Mouse (Mus musculus): Measurements from ENCODE around the gene Gm10271. TPM values are rescaled to one million over a fixed set of nuclear protein-coding genes. Genes with fewer than 3 reads are reported as not detected.

The Gm10271 gene
- polyA plus RNA-seq, 1 experiment, result not detected

DNA sequence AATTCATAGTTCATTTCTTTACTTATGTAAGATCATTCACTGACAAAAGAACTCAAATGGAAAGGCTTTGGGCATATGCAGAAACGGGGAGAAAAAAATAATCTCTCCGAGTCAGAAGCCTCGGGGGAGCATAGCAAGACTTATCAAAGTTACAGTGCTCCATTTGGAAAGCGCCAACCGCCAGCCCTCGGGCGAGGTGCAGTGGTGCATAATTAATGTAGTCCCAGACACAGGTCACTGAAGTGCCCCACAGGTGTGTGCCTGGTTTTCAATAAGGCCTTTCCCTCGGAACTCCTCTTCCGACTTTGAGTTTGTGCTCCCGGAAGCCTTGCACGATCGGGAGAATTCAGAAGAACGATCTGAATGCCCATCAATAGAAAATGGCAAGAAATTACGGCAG is 10.3 kb downstream of the Gm10271 start:
- TF ChIP-seq CTCF (IDR thresholded peaks at IDR 0.05; ENCODE audit: control insufficient read depth, insufficient read depth, insufficient replicate concordance, low read depth, low read length) (no peak), POLR2A (IDR thresholded peaks at IDR 0.05; ENCODE audit: control insufficient read depth, low read depth, low read length) (no peak)
- Histone ChIP-seq H3K27ac (ENCODE audit: control insufficient read depth, insufficient read depth, low read depth, low read length) (no peak overlapping the region), H3K27me3 (ENCODE audit: control insufficient read depth, insufficient read depth, low read length) (no peaks in the 10 kb centered on the region), H3K4me1 (ENCODE audit: control insufficient read depth, insufficient read depth, low read length) (peaks cover 6% of the 10 kb centered on the region; the same call in 1 of the 2 replicates), H3K4me3 (ENCODE audit: control insufficient read depth, low read depth, low read length) (no peak overlapping the region), H3K36me3 (ENCODE audit: control insufficient read depth, insufficient read depth, low read length) (no peaks in the 10 kb centered on the region)

DNA sequence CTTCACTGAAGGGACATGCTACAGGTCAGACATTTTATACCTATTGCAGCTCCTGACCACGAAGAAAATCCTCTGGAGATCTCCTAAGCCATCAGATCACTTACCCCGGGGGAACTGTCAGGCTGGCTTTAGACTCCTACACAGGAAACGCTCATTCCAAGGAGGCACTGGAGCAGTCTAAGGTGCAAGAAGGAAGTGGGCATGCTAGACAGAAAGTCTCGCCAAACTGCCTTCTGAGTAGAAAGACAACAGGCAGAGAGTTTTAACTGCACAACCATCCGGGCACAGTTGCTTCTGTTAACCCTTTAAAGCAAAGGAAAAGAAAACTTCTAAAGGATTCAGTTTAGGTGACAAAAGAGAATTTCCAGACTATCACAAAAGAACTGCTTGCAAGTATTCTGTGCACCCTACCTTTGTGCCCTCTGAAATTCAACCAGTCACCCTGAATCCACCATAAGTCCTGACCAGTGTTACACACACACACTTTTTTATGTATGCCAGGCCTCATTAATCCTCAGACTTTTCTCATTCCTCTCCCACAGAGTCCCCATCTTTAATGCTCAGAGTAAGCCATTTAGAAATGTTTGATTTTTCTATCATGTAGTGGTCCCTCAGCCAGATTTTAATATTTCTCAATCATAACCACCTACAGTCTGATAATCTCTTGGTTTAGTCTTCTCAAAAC is 14.4 kb downstream of the Gm10271 start:
- H3K36me3 ChIP-seq (ENCODE audit: control insufficient read depth, insufficient read depth, low read length), result no peaks in the 10 kb centered on the region
- no peaks in the 10 kb centered on the region for H3K27me3 ChIP-seq (ENCODE audit: control insufficient read depth, insufficient read depth, low read length)
- no peak overlapping the region for H3K4me3 ChIP-seq (ENCODE audit: control insufficient read depth, low read depth, low read length)
- no peak for TF ChIP-seq CTCF (IDR thresholded peaks at IDR 0.05; ENCODE audit: control insufficient read depth, insufficient read depth, insufficient replicate concordance, low read depth, low read length)
- TF ChIP-seq POLR2A (IDR thresholded peaks at IDR 0.05; ENCODE audit: control insufficient read depth, low read depth, low read length), result no peak
- H3K27ac ChIP-seq (ENCODE audit: control insufficient read depth, insufficient read depth, low read depth, low read length), result no peak overlapping the region
- H3K4me1 ChIP-seq (ENCODE audit: control insufficient read depth, insufficient read depth, low read length), result peaks cover 4% of the 10 kb centered on the region; the same call in 1 of the 2 replicates

DNA sequence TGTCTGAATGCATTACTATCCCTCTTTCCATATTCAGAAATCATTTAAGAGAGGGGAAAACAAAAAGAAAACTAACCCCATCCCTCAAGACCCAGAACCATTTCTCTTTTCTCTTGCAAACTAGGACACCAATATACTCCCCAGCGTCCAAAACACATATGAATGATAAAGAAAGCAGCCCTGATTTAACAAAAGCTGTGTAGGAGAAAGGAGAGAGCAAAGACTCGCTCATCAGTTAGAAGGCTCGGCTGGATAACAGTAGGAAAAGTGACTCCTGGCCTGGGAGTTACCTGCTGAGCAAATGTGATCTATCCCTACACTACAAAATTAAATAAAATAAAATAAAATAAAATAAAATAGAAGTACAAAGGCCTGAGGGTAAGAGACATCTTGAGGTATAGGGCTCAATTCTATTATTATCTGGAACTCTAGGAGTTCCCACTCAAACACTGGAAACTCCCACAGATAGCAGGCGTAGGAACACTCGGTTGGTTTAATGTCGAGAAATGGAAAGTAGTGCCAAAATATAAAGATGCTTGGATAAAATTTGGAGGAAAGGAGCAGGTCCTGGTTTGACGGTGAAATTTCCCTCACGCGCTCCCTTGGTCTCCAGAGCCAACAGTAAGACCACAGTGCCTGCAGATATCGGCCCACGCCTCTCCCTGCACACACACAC is 15.8 kb downstream of the Gm10271 start:
- Histone ChIP-seq H3K4me1 (ENCODE audit: control insufficient read depth, insufficient read depth, low read length) (no peaks in the 10 kb centered on the region), H3K36me3 (ENCODE audit: control insufficient read depth, insufficient read depth, low read length) (no peaks in the 10 kb centered on the region), H3K27me3 (ENCODE audit: control insufficient read depth, insufficient read depth, low read length) (no peaks in the 10 kb centered on the region), H3K4me3 (ENCODE audit: control insufficient read depth, low read depth, low read length) (no peak overlapping the region), H3K27ac (ENCODE audit: control insufficient read depth, insufficient read depth, low read depth, low read length) (no peak overlapping the region)
- no peak for TF ChIP-seq CTCF (IDR thresholded peaks at IDR 0.05; ENCODE audit: control insufficient read depth, insufficient read depth, insufficient replicate concordance, low read depth, low read length)
- TF ChIP-seq POLR2A (IDR thresholded peaks at IDR 0.05; ENCODE audit: control insufficient read depth, low read depth, low read length), result no peak

DNA sequence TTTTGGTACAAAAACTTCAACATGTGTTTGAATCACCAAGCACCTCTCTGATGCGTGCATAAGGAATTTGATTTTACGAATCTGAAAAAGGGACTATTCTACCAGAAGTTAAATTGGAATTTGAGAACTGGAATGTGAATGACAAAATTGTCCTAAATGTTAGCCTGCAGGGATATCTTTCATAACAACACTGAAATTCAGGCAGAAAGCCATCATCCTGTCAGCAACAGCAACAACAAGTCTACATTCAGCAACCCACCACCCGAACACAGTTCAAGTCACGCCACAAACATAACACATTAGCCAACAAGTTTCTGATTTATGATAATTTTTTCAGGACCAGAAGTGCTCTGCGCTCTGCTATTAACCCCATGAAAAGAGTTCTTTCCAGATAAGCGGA is 17.2 kb downstream of the Gm10271 start:
- no peaks in the 10 kb centered on the region; the same call in 1 of the 2 replicates for H3K4me1 ChIP-seq (ENCODE audit: control insufficient read depth, insufficient read depth, low read length)
- H3K27ac ChIP-seq (ENCODE audit: control insufficient read depth, insufficient read depth, low read depth, low read length), result no peak overlapping the region
- TF ChIP-seq CTCF (IDR thresholded peaks at IDR 0.05; ENCODE audit: control insufficient read depth, insufficient read depth, insufficient replicate concordance, low read depth, low read length) (no peak), POLR2A (IDR thresholded peaks at IDR 0.05; ENCODE audit: control insufficient read depth, low read depth, low read length) (no peak)
- H3K27me3 ChIP-seq (ENCODE audit: control insufficient read depth, insufficient read depth, low read length), result no peaks in the 10 kb centered on the region
- H3K36me3 ChIP-seq (ENCODE audit: control insufficient read depth, insufficient read depth, low read length), result no peaks in the 10 kb centered on the region
- H3K4me3 ChIP-seq (ENCODE audit: control insufficient read depth, low read depth, low read length), result no peak overlapping the region

DNA sequence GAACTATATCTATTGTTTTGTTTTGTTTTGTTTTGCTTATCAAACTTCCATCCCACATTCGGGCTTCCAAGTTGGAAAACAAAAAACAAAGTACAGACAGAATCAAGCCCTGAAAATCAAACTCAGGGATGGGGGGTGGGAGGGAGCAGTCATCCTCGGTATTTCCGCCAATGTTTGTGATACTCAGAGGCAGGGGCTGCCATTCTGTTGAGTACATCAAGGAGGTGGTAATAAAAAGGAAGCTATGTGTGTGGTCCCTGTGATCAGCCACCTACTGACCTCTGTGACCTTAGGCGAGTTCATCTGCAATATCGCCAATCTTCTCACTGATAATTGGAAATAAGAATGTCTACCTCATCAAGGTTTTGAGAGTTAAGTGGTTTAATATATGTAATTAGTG is 21.5 kb downstream of the Gm10271 start:
- Histone ChIP-seq H3K4me1 (ENCODE audit: control insufficient read depth, insufficient read depth, low read length) (no peaks in the 10 kb centered on the region; the same call in 1 of the 2 replicates), H3K27me3 (ENCODE audit: control insufficient read depth, insufficient read depth, low read length) (no peaks in the 10 kb centered on the region), H3K4me3 (ENCODE audit: control insufficient read depth, low read depth, low read length) (peak overlapping the region; percentile 58), H3K36me3 (ENCODE audit: control insufficient read depth, insufficient read depth, low read length) (no peaks in the 10 kb centered on the region), H3K27ac (ENCODE audit: control insufficient read depth, insufficient read depth, low read depth, low read length) (no peak overlapping the region)
- TF ChIP-seq POLR2A (IDR thresholded peaks at IDR 0.05; ENCODE audit: control insufficient read depth, low read depth, low read length) (no peak), CTCF (IDR thresholded peaks at IDR 0.05; ENCODE audit: control insufficient read depth, insufficient read depth, insufficient replicate concordance, low read depth, low read length) (no peak)

DNA sequence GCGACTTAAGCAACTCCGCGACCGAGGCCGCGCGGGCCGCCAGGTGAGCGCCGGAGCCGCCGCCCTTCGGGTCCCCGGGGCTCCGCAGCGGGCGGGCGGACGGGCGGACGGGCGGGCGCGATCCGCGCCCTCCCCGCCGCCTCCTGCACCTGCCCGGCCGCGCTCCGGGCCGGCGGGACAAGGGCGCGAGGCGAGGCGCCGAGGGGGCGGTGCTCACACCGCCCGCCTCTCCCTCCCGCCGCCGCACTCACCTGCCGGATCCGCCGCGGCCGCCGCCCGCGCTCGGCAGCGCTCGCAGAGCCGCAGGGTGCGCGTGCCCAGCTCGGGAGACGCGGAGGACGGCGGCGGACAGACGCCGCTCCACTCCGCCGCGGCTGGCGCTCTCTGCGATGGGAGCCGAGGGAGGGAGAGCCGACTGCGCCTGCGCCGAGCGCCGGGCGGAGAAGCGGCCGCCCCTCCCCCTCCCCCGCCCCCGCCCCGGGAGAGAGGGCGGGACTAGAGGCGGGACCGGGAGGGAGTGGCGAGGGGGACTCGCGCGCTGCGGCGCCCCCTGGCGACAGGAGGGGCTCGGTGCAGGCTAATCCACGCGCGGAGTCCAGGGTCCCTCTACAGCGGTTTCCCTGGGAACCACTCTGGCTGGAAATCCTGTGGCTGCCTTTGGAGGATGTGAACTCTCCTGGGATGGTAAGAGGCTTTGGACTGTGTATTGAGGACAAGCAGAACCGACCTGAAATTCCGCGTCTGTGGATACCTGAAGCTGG is 22.2 kb downstream of the Gm10271 start, which contains the start of gene Rab3ip:
Gene Rab3ip, minus strand, starts transcription at position 761 of the 761 bp plus-strand sequence.
- Histone ChIP-seq H3K27me3 (ENCODE audit: control insufficient read depth, insufficient read depth, low read length) (no peaks in the 10 kb centered on the region), H3K27ac (ENCODE audit: control insufficient read depth, insufficient read depth, low read depth, low read length) (peak within 1 kb of the TSS; percentile 69), H3K4me1 (ENCODE audit: control insufficient read depth, insufficient read depth, low read length) (no peaks in the 10 kb centered on the region; the same call in 1 of the 2 replicates), H3K4me3 (ENCODE audit: control insufficient read depth, low read depth, low read length) (peak within 1 kb of the TSS; percentile 90), H3K36me3 (ENCODE audit: control insufficient read depth, insufficient read depth, low read length) (no peaks in the 10 kb centered on the region)
- TF ChIP-seq CTCF (IDR thresholded peaks at IDR 0.05; ENCODE audit: control insufficient read depth, insufficient read depth, insufficient replicate concordance, low read depth, low read length) (peak; percentile 83), POLR2A (IDR thresholded peaks at IDR 0.05; ENCODE audit: control insufficient read depth, low read depth, low read length) (peak; percentile 40; the same call in 1 of the 2 replicates)
